Mouse (Mus musculus) stomach, postnatal 0 days (tissue): ENCODE measurements around the gene Cort. TPM values are rescaled to one million over a fixed set of nuclear protein-coding genes. Genes with fewer than 3 reads are reported as not detected.

Source experiments
- ATAC-seq: fragments of 200-750 bp; cut with Nextera tagmentation; 2 replicates; pipeline ENCODE4 v1.8.0; 2017; ENCODE audit not compliant: low FRiP score, low TSS enrichment
- DNase-seq: peaks from one replicate; pipeline ENCODE4 v3.0.0-alpha.2; 2016; ENCODE audit warnings: low spot score
- H3K27ac ChIP-seq: fragments of 300-500 bp; sonication (generic); replicated peaks from 2 replicates; pipeline ENCODE4 v1.5.1; 2014; ENCODE audit warnings: mild to moderate bottlenecking, control low read depth
- H3K27me3 ChIP-seq: fragments of 300-500 bp; sonication (generic); 2 replicates; pipeline ENCODE4 v1.6.1; 2014; ENCODE audit warnings: low read length; ENCODE audit not compliant: control insufficient read depth, insufficient read depth
- H3K36me3 ChIP-seq: fragments of 300-500 bp; sonication (generic); 2 replicates; pipeline ENCODE4 v1.6.1; 2014; ENCODE audit warnings: low read length, mixed read lengths; ENCODE audit not compliant: control insufficient read depth, insufficient read depth
- H3K4me1 ChIP-seq: fragments of 300-500 bp; sonication (generic); replicated peaks from 2 replicates; pipeline ENCODE4 v1.6.1; 2014; ENCODE audit warnings: antibody characterized with exemption; ENCODE audit not compliant: control insufficient read depth, insufficient read depth
- H3K4me2 ChIP-seq: fragments of 300-500 bp; sonication (generic); replicated peaks from 2 replicates; pipeline ENCODE4 v1.6.1; 2014; ENCODE audit warnings: low read depth, mild to moderate bottlenecking, control low read depth, moderate library complexity
- H3K4me3 ChIP-seq: fragments of 300-500 bp; sonication (generic); 2 replicates; pipeline ENCODE4 v1.5.1; 2014; ENCODE audit warnings: low read depth, low read length, control low read depth
- H3K9ac ChIP-seq: fragments of 300-500 bp; sonication (generic); 2 replicates; pipeline ENCODE4 v1.6.1; 2014; ENCODE audit warnings: mild to moderate bottlenecking, low read length, control low read depth, mixed read lengths
- H3K9me3 ChIP-seq: fragments of 300-500 bp; sonication (generic); 2 replicates; pipeline ENCODE4 v1.6.1; 2016; ENCODE audit warnings: low read length; ENCODE audit not compliant: control insufficient read depth
- CTCF ChIP-seq: IDR thresholded peaks from 2 replicates; pipeline ENCODE4 v1.5.1; 2016; ENCODE audit warnings: antibody characterized with exemption, low read depth, mild to moderate bottlenecking, moderate library complexity
- EP300 ChIP-seq: optimal IDR thresholded peaks from 2 replicates; pipeline ENCODE3; 2016; ENCODE audit warnings: antibody characterized with exemption
- WGBS: fragments of 180-500 bp; shearing (Covaris S2); extraction: QIAGEN DNeasy Blood & Tissue Kit; methylation state at CpG from one replicate; pipeline ENCODE4 v1.1.7; 2014; 5-methylcytosine and 5-hydroxymethylcytosine counted together
- polyA plus RNA-seq: library from polyadenylated mRNA; unstranded; fragments of >200 nt; fragmentation: Nextera tagmentation; extraction: Ambion mirVana; gene quantifications from 2 replicates; pipeline ENCODE4 v1.2.1, GENCODE M21; 2015

Cort gene
- polyA plus RNA-seq, 1 experiment from 2014 or later = not detected

DNA sequence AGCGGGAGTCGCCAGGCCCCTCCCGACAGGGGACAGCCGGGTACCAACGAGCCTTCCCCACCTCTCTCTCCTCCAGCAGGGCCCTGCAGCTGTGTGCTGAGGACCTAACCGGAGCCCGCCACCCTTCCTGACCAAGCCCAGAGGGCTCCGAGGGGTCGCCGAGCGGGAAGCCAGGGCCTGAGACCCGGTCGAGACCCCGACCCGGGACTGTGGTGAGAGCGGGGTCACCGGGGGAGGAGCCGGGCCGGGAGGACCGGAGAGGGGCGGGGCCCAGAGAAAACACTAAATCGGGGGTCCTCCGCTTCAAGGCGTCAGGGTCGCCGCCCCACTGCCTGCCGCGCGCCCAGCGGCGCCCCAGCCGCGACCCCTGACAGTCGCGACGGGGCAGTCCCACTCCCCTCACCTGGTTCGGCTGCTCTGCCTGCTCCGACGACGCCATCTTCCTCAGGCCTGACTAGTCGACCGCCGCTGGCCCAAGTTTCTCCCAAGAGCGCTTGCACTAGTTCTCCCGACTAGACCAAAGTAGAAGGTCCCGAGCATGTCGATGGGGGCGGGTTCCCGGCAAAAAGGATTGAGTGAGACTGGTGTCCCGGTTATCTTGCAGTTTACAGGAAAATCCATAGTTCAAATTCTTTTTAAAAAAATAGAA lies 27.1 kb downstream of the Cort start, which contains the start of gene Pex14:
Gene Pex14, minus strand, starts transcription at position 508 of the 649 bp plus-strand sequence.
- Histone ChIP-seq H3K36me3 (no peaks in the 10 kb centered on the region), H3K27ac (peak within 1 kb of the TSS; percentile 49), H3K4me3 (peak within 1 kb of the TSS; percentile 97), H3K4me1 (peaks cover 7% of the 10 kb centered on the region), H3K27me3 (no peaks in the 10 kb centered on the region), H3K9me3 (no peaks in the 10 kb centered on the region), H3K9ac (peak within 1 kb of the TSS; percentile 89), H3K4me2 (peak within 1 kb of the TSS; percentile 87)
- DNase-seq (peak; percentile 91), ATAC-seq (peak; percentile 81)
- WGBS = under 1% methylated on average over 42 of the region's 50 CpGs
- no peak for TF ChIP-seq EP300
- TF ChIP-seq CTCF = no peak

DNA sequence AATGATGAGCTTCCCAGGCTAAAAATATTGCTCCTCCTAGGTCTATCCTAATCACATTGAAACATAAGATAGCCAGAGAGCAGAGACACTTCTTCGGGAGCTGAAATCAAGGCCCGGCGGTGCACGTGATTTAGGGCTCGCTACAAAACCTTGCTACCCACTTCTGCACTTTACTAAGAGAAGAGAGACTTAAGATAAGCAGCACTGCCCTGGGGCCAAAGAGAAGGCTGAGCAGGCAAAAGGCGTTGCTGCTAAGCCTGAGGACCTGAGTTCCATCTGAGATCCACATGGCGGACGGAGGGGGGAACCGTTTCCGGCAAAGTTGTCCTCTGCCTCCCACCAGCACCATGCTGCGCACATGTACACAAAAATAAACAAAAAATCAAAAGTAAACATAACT lies 28.0 kb downstream of the Cort start:
- peaks cover 7% of the 10 kb centered on the region; the same call in 1 of the 2 replicates for H3K4me1 ChIP-seq
- WGBS = 9% methylated on average over 11 of the region's 11 CpGs

DNA sequence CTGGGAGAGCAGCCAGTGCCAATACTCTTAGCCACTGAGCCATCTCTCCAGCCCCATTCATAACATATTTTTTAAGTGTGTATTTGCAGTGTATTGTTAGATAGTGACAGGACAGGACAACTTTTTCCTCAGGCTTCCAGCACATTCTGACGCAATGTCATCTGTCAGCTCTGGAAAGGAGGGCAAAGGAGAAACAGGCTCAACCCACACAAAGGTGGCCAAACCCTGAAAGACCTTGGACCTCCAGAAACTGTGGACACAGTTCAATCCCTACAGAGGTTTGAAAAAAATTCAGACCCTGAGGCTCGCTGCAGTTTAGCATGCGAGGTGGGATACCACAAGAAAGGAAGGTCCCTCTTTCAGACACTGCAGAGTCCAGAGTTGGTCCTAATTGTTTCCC lies 28.6 kb downstream of the Cort start:
- H3K4me3 ChIP-seq = no peak overlapping the region
- H3K9ac ChIP-seq = no peak overlapping the region
- 74% methylated on average over 3 of the region's 3 CpGs for WGBS
- TF ChIP-seq CTCF (no peak), EP300 (no peak)
- H3K27me3 ChIP-seq = no peaks in the 10 kb centered on the region
- H3K4me2 ChIP-seq = no peak overlapping the region
- no peak overlapping the region for H3K27ac ChIP-seq
- DNase-seq = no peak
- H3K9me3 ChIP-seq = no peaks in the 10 kb centered on the region
- H3K4me1 ChIP-seq = peaks cover 7% of the 10 kb centered on the region; the same call in 1 of the 2 replicates
- no peak for ATAC-seq
- H3K36me3 ChIP-seq = no peaks in the 10 kb centered on the region; the same call in 1 of the 2 replicates

More for the DNA sequence above, 28.0 kb downstream of the Cort start:
- Histone ChIP-seq H3K27ac (no peak overlapping the region), H3K4me2 (peak overlapping the region; percentile 87), H3K9me3 (no peaks in the 10 kb centered on the region), H3K4me3 (peak overlapping the region; percentile 97), H3K27me3 (no peaks in the 10 kb centered on the region), H3K9ac (peak overlapping the region; percentile 89), H3K36me3 (no peaks in the 10 kb centered on the region)
- ATAC-seq (no peak), DNase-seq (no peak)
- TF ChIP-seq EP300 (no peak), CTCF (no peak)

GRCm38 (mm10) chr4:149091364-149091763 lies 35.2 kb downstream of the Cort start:
- no peak for ATAC-seq
- no peak for DNase-seq

DNA sequence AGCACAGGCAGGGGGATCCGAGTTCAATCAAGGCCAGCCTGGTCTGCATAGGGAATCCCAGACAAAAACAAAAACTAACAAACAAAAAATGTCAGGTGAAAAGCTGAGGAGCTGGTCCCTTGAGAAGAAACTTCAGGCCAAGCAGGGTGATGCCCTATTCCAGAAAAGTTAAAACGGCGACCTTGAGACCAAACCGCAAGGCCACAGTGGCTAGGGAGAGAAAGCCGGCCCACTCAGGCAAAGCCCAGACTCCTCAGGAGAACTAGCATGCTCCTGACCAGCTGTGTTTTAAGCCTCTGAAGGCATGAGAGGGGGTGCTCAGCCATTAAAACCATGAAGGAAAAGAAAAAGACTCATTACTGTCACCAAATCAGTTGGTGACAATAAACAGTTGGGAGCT lies 41.2 kb downstream of the Cort start:
- WGBS = 84% methylated on average over 5 of the region's 5 CpGs
- H3K27ac ChIP-seq = no peak overlapping the region
- TF ChIP-seq EP300 = no peak
- no peak for TF ChIP-seq CTCF
- H3K27me3 ChIP-seq = no peaks in the 10 kb centered on the region
- DNase-seq (no peak), ATAC-seq (no peak)
- H3K4me3 ChIP-seq = no peak overlapping the region
- H3K36me3 ChIP-seq = no peaks in the 10 kb centered on the region
- no peak overlapping the region for H3K4me2 ChIP-seq
- no peak overlapping the region for H3K9ac ChIP-seq
- H3K9me3 ChIP-seq = no peaks in the 10 kb centered on the region
- 0 out of 2 replicates have a peak, but pooled peaks cover 2% of the 10 kb centered on the region for H3K4me1 ChIP-seq

More at GRCm38 (mm10) chr4:149091364-149091763, 35.2 kb downstream of the Cort start:
- Histone ChIP-seq H3K36me3 (no peaks in the 10 kb centered on the region; the same call in 1 of the 2 replicates), H3K9me3 (no peaks in the 10 kb centered on the region), H3K4me1 (no peaks in the 10 kb centered on the region), H3K4me3 (no peak overlapping the region), H3K9ac (no peak overlapping the region), H3K27ac (no peak overlapping the region), H3K4me2 (no peak overlapping the region), H3K27me3 (no peaks in the 10 kb centered on the region)
- TF ChIP-seq EP300 = no peak
- TF ChIP-seq CTCF = no peak
- WGBS = 85% methylated on average over 8 of the region's 8 CpGs

GRCm38 (mm10) chr4:149081528-149081927 lies 45.0 kb downstream of the Cort start:
- Histone ChIP-seq H3K36me3 (no peaks in the 10 kb centered on the region), H3K27me3 (no peaks in the 10 kb centered on the region), H3K9ac (no peak overlapping the region; the same call in 1 of the 2 replicates), H3K4me2 (peak overlapping the region; percentile 23; the same call in 1 of the 2 replicates), H3K27ac (peak overlapping the region; percentile 24; the same call in 1 of the 2 replicates), H3K4me3 (no peak overlapping the region), H3K9me3 (no peaks in the 10 kb centered on the region), H3K4me1 (0 out of 2 replicates have a peak, but pooled peaks cover 2% of the 10 kb centered on the region)
- peak; percentile 81 for DNase-seq
- peak; percentile 82 for ATAC-seq
- WGBS = 49% methylated on average over 17 of the region's 17 CpGs
- TF ChIP-seq CTCF (no peak), EP300 (no peak)
